20 mouse cellular contexts compared by ENCODE assay signal in genomic region chr5:53261999-53262398, GRCm38 (mm10). TPM values are rescaled to one million over a fixed set of nuclear protein-coding genes. Genes with fewer than 3 reads are reported as not detected.
"Had no signal": no experiment of that assay in that cellular context is flagged by ENCODE, and none has a peak within 500 bp of the region (broad histone marks: within the 10 kb centered on the region; RNA-seq: fewer than 3 reads in every experiment).

No protein-coding gene starts in this region.

- H3K27me3 ChIP-seq: midbrain, embryonic 15.5 days; stomach, embryonic 15.5 days had no signal

- H3K27ac ChIP-seq: lung, embryonic 15.5 days; macrophage; midbrain, embryonic 13.5 days; midbrain, embryonic 15.5 days; neural tube, embryonic 13.5 days; neural tube, embryonic 15.5 days; stomach, embryonic 15.5 days; stomach, postnatal 0 days had no signal

- DNase-seq: liver, postnatal 0 days; lung, adult 2 months; lung, postnatal 14 days; lung, postnatal 36 days; retina, postnatal 1 day; right cerebral cortex, adult 18-20 months; right cerebral cortex, postnatal 25 days; right cerebral cortex, postnatal 4 days; thymus, postnatal 14 days; thymus, postnatal 36 days had no signal

- H3K36me3 ChIP-seq: lung, embryonic 15.5 days; midbrain, embryonic 13.5 days; midbrain, embryonic 15.5 days; neural tube, embryonic 13.5 days; neural tube, embryonic 15.5 days; stomach, embryonic 15.5 days had no signal

- H3K4me3 ChIP-seq: lung, embryonic 15.5 days; megakaryocyte, embryonic 14.5 days; midbrain, embryonic 13.5 days; midbrain, embryonic 15.5 days; neural tube, embryonic 13.5 days; neural tube, embryonic 15.5 days; stomach, embryonic 15.5 days had no signal

RNA-seq across cellular contexts. Expression of gene Sel1l3, which starts 48.3 kb away (rescaled TPM):
- total RNA-seq: megakaryocyte progenitor cell, adult 5-6 weeks had no signal
